Mouse (Mus musculus): ENCODE data around the gene Tprkb.
A peak's percentile ranks its signal among the peaks of the same experiment; 100 is the strongest.
"Not testable (repeated sequence)": the region's sequence is repeated elsewhere in the genome, so short reads cannot be mapped to it uniquely, and the experiment has no call there.

Gene Tprkb

DNA sequence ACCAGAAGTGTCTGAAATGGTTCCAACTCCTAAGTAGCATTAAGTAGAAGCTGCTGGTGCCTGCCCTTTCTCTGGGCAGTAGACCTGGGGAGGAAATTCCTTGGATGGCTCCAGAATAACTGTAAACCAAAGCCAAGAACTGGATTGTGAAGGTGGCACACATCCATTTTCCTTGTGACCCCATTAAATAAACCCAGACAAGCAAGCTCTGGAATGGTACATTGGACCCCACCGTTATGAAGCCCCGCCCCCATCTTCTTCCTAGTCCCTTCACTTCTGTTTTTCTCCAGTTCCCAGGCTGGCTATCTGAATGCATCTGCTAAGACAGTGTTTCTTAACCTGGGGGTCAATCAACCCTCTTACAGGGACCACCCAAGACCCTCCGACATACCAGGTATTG, at the start of gene Tprkb:
Gene Tprkb (plus strand): TSS at position 279 of the 400 bp plus-strand sequence.
- no peak for DNase-seq

DNA sequence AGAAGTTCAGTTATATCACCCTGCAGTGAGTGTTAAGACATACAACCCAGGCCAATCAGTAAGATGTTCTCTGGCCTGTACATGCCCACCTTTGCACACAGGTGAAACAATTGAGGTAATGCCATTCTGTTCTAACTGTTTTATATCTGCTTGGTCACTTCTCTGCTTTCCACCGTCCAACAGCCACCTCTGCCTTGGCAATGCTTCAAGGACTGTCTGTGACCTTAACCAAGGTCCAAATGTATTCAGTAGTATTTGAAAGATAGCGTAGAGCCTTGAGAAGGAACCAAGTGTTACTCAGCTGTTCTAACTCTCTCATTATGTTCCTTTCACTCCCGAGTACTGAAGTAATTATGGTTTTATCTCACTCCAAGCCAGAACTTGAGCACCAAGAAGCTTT, 49.1 kb upstream of the Tprkb start:
- DNase-seq, result no peak

DNA sequence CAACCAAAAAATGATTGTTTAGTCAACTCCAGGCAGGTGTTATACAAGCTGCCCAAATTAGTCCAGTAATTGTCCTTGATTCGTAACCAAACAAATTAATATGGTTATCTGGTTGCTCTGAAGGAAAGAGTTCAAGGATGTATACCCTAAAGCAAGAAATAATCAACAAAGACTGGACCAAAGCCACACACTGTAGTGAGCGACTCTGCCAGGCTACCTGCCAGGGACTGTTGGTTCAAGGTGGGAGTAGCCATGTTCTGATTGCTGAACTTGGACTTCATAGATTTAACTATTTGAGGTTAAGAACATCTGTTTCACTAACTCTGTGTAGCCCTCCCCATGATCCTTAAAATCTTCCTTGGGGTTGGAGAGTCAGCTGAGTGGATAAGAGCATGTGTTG, 48.5 kb upstream of the Tprkb start:
- DNase-seq, result no peak

DNA sequence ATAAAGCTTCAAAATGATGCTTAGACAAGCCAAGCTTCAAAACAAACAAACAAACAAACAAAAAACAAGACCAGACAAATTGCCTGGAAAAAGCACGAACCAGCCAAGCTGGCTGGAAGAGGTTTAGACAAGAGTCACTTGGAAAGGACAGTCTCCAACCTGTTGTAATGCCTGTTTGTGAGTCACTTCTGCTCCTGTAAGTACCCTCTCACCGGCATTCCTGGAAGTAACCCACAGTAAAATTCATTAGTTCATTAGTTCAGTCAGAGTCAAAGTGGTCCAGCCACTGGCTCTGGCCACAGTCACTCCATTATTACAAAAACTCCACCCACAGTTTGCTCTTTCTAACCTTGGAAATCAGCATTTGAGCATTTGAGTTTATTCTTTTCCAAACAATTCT, 47.8 kb upstream of the Tprkb start:
- DNase-seq, result no peak

DNA sequence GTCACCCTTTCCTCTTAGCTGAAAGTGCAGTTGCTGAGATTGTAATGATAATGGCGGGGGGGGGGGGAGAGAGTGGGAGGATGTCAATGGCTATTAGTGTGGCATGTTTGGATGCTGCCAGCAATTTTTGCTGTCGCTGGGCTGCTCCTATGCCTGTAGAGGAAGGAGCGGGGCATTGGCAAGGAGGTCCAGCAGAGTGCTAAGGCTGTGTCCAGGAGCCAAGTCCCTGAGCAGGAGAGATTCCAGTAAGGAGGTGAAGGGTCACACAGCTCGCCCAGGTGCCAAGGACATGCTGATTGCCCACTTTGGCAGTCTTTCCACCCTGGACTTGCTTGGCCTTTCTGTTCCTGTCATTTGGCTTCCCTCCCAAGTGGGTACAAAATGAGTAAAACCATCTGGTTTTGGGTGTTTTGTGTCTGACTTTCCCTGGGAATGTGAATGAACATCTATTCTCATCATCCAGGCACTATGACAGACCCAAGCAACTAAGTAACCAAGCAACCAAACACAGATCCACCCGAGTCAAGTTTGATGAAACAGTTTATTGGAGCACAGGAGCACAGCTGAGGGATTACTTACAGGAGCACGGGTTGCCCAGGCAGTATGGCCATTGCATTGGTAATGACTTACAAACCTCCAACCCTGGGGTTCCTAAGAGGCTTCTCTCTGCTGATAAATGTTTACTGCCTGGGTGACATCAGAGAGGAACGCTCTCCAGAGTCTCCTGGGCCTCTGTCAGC, 46.6 kb upstream of the Tprkb start:
- DNase-seq, result peak in 1 of 2 experiments; percentile 7

DNA sequence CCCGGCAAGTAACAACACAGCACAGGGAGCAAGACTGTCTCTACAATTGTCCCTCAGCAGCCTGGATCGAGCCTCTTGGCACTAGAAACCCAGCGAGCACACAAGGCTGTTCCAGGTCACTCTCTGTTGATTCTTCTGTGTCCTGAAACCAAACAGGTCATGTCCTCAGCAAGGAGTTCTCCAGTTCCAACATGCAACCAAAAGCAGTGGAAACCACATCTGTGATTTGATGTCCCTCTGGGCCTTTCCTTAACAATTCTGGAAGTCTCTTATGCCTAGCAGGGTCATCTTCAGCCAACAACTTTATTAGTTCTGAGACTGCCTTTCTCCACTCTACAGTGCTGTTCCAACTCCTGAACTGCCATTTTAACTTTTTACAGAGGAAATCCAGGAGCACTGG, 45.5 kb upstream of the Tprkb start:
- DNase-seq, result not testable (repeated sequence)

DNA sequence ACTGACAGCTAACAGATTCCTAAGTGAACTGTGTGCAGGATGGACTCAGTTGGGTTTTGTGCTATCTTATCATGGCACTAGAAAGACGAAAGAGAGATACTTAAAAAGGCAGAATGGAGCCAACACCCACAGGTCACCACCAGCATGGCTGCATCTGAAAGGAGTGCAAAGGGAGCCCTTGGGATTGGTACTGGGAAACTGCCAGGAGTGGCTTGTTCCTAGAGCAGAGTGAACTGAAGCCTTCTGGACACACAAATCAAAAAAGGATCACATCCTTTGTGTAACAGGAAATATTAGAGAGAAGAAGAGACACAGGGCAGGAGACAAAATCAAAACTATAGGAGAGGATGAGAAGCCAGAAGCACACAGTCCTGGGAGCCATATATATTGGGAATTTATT, 44.7 kb upstream of the Tprkb start:
- DNase-seq, result not testable (repeated sequence)

DNA sequence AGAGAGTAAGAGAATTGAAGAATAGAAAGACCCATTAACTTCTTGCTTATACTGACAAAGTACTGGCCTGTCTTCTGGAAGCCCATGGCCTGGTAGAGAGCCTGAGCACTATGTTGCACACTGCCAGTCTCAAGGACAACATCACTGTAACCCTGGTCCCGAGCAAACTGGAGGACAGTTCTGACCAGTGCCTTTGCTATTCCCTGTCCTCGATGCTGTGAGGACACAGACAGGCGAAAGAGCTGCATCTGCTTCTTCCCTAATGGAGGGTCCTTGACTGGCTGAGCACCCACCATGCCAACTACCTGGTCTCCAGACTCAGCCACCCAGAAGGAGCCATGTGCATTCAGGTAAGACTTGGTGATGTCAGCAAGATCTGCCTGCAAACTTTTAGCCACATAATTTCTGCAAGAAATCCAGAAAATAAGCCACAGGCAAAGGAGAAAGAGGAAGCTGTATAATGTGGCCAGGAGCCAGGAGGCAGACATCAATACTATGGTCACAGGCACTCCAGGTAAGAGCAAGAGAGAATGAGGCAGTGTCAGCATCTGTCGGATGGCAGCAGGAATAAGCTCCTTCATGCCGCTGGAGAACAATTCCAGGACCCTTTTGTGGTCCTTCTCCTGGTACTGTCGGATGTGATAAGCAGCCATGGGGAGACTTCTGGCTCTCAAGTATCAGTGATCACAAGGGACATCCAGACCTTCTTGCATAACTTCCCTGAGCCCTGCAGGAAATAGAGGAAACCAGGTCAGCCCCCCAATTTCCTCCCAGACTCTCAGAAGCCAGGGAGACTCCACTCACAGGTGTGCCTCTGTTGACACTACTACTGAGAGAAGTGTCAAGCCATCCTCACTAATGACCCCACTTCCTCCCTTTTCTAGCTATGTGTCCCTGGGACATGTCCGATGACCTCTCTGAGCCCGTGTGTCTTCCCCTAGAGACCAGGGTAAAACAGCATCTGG, 43.7 kb upstream of the Tprkb start:
- DNase-seq, result no peak

DNA sequence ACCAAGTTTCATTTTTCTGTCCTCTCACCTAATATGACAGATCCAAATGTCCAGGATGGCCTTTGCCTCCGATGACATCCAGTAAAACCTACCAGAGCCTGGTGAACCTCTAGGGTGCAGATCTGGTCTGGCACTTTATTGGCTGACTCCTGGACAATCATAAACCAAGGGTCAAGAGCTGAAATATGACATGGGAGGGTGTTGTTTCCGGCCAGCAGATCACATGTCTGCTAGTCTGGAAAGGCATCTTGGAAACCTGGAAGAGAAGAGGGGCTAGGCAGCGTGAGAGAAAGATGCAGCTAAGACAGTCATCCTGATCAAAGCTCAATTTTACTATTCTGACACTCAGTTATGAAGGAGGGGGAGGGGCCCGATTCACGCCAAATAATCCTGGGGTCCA, 42.7 kb upstream of the Tprkb start, which contains the start of gene Nat8f2:
Gene Nat8f2 (minus strand): TSS at position 153 of the 400 bp plus-strand sequence.
- not testable (repeated sequence) for DNase-seq

DNA sequence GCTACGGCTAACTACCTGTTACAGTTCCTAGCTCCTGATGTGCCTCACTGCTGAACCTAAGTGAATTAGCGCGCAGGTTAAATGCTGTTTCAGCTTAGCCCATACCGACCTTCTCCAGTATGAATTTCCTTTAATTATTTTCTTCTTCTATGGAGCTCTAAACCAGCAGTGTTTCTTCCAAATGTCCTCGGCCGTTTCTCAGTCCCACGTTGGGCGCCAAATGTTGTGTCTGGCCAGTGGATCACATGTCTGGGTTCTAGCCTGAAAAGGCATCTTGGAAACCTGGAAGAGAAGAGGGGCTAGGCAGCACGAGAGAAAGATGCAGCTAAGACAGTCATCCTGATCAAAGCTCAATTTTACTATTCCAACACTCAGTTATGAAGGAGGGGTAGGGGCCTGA, 28.4 kb upstream of the Tprkb start:
- not testable (repeated sequence) for DNase-seq

DNA sequence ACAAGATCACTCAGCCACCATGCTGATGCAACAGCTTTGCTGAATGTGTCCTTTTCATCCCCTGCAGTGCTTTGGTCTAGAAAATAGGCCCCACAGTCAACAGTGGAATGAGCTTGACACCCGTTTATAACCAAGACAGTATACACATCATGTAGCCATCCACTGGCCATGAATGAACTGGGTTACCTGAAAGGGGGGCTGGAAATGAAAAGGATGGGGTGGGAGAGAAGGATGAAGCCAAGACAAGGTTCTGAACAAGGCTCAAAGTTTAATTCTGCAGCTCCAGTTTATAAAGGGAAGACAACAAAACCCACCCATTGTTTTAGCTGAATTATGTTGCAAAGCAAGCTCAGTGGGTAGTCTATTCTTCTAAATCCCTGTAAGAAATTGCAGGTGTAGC, 27.4 kb upstream of the Tprkb start:
- DNase-seq, result no peak

DNA sequence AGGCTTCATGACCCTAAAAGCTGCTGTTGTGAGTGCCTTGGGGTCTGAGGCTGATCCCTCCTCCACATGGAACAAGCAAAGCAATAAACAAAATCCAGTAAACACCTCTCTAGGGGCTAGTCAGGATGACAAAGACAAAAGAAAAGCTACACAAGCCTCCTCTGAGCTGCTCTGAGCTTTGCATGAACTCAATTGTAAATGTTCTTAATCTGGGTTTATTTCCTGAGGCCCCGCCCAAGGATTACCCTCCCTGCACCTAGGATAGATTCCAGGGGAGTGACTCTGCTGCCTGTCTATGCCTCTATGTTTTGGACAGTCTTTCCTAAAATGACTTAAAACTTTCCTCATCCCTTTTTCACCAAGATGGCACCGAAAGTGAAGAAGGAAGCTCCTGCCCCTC, 22.7 kb upstream of the Tprkb start:
- DNase-seq, result no peak

DNA sequence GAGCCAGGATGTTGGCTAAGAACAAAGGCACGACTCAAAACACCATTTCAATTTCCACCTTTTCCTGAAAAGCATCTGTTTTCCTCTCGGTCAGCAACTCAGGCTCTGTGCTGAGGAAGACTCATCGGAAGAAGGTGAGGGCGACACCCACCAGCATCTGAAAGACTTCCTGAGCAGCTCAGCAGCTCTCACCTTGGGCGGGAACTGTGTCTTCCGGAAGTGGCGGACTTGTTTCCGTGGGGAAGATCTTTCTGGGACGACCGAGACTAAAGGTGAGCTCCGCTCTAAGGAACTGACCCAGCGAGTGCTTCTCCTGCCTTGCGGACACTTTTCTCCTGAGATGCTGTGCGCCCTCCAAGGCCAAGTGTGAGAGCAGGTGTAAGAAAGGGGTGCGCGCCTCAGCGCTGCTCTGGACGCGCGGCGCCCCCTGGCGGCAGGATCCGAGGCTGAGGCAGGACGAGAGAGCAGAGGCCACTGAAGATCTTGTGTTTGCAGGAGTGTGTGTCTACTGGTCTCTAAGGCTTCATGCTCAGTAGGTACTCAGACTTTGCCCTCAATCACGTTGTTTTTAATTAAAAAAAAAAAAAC, 16.5 kb upstream of the Tprkb start:
- DNase-seq, result peak; percentile 50 to 68

DNA sequence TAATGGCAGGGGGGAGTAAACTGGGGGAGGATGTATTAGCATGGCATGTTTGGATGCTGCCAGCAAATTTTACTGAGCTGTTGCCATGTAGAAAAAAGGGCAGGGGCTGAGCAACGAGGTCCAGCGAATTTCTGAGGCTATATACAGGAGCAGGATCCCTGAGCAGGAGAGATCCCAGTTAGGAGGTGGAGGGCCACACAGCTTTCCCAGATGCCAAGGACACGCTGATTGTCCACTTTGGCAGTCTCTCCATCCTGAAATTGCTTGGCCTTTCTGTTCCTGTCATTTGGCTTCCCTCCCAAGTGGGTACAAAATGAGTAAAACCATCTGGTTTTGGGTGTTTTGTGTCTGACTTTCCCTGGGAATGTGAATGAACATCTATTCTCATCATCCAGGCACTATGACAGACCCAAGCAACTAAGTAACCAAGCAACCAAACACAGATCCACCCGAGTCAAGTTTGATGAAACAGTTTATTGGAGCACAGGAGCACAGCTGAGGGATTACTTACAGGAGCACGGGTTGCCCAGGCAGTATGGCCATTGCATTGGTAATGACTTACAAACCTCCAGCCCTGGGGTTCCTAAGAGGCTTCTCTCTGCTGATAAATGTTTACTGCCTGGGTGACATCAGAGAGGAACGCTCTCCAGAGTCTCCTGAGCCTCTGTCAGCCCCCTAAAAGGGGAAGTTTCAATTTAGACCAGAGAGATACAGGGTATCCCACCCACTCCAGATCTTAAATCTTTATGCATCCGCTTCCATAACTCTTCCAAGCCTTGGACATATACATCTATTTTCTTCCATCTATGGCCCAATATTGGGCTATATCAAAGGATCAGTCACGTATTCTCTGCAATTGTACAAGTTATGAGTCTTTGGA, 12.8 kb upstream of the Tprkb start:
- not testable (repeated sequence) for DNase-seq

DNA sequence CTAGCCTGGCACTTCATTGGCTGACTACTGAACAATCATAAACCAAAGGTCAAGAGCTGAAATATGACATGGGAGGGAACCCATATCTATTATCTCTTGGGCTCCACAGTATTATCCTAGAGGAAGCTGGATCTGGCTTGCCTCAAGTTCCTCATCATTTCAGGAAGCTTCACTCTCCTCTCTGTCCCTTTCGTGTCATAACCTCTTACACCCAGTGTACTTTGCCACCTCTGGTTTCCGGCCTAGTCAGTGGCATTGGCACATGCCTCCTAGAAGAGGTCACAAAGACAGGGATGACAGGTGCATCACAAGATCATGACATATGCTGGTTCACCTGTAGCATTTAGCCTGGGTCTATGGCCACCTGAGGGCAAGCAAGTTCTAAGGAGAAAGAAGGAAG, 9.4 kb upstream of the Tprkb start:
- DNase-seq, result no peak

DNA sequence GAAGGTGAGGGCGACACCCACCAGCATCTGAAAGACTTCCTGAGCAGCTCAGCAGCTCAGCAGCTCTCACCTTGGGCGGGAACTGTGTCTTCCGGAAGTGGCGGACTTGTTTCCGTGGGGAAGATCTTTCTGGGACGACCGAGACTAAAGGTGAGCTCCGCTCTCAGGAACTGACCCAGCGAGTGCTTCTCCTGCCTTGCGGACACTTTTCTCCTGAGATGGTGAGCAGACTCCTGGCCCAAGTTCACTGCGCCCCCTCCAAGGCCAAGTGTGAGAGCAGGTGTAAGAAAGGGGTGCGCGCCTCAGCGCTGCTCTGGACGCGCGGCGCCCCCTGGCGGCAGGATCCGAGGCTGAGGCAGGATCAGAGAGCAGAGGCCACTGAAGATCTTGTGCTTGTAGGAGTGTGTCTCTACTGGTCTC, 7.0 kb upstream of the Tprkb start, which contains the start of gene Nat8f4:
Gene Nat8f4 (minus strand): TSS at position 243 of the 420 bp plus-strand sequence.
- DNase-seq, result peak; percentile 89 to 91

DNA sequence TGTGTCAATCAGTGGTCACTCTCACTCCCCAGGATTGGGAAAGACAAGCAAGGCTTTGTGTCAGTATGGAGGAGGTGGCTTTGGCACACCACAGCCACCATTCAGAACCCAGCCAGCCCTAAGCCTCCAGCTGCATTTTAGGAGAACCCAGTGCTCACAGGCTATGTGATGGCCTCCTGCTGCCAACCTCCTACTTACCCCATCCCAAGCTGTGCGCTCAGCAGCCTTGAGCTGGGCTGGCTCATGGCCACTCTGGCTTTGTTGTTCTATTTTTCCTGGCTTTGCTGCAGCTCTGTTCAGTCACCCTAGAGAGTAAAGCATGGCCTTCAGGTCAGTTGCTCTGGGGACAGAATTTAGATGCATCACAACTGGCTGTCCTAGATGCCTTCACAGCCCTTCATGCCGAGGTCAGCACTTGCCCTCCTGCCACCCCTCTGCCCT, 4.7 kb upstream of the Tprkb start:
- DNase-seq, result peak in 1 of 2 experiments; percentile 34

DNA sequence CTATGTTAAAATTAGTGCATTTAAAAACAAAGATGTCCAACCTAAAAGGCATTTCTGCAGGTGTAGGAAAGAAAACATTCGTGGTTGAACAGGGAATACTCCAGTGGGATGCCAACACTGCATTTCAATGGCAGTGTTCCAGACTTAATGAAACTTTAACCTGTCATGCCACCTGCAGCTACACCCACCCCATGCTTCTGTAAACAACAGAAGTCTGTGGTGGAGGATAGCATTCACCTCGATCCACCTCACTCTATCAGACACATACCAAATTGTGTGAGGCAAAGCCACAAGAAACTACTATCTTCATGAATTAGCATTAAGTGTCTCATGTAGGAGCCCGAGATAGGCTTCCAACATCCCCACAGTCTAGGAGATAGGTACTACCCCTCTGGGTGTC, 3.3 kb upstream of the Tprkb start:
- no peak for DNase-seq

DNA sequence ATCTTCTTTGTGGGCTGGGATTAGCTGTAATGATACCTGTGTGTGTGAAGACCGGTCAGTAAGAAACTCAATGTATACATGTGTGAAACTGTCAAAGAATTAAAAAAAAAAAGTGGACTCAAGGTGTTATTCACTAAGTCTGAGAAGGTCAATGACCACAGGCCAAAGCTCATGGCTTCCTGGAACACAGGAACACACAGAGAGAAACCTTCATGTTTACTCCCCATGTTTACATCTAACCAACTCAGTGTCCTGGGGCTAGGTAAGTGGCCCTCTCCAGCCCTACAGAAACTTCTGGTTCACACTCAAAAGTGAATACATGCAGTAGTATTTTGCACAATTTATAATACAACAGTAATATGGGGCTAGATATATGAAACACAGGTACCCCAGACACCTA, 2.0 kb upstream of the Tprkb start:
- DNase-seq, result no peak

DNA sequence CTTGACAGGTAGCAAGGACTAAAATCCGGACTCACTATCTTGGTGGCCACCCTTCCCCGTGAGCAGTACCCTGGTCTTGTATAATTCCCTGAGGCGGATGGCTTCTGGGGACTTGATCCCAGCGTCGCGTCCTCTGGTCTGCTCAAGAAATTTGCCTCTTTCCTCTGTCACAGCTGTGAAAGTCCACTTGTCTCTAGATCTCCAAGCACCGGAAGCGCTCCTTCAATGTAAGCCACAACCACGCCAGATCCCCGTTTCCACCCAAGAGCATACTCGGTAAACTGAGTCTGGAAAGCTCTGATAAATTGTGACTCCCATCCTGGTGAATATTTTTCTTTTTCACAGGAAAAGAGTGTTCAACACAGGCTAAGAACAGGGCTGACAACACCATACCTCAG, 3.5 kb downstream of the Tprkb start:
- DNase-seq, result peak in 1 of 2 experiments; percentile 30

DNA sequence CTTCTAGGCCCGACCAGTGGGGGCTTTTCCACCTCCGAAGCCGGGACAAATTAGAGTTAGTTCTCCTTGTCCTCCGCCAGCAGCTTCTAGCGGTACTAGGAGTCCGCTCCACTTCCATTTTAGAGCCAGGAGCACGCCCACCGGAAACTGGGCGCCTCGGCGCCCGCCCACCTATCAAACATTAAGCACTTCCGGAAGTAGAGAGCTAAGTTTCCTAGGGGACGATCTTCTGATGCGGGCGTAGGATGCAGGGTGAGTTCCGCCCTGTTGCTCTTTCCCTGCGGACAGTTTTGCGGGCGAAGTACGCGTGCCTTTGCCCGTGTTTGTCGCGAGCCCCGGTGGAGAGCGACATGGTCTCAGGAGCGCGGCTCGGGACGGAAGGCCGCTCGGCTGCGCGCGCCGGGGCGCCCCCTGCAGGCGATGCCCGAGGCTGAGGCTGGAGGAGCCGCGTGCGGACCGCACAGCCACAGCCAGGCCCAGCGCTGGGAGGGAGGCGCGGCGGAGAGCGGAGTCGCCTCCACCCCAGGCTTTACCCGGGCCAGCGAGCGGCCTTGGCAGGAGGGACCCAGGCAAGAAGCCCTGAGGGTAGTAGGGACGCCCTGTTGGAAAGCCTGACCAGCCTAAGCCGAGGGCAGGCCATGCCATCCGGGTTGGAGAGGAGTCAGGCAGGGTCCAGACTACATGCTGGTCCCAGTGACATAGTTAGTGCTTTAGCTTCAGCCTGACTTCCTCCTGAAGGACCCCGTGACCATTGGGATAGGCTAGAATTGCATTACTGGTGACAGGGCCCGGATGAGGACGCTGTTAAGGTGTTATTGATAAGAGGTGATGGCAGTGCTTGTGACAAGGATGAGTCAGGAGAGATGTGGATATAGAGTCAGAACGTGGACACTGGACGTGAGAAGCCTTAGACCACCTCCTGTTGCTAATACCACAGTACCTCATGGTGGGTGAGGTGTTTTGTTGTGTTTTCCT, 4.2 kb downstream of the Tprkb start, which contains the start of gene Nat8f1:
Gene Nat8f1 (minus strand): TSS at position 149 of the 975 bp plus-strand sequence.
- peak; percentile 86 to 90 for DNase-seq
